Comparison of ENCODE assay signal across 8 mouse cellular contexts in the genomic region with DNA sequence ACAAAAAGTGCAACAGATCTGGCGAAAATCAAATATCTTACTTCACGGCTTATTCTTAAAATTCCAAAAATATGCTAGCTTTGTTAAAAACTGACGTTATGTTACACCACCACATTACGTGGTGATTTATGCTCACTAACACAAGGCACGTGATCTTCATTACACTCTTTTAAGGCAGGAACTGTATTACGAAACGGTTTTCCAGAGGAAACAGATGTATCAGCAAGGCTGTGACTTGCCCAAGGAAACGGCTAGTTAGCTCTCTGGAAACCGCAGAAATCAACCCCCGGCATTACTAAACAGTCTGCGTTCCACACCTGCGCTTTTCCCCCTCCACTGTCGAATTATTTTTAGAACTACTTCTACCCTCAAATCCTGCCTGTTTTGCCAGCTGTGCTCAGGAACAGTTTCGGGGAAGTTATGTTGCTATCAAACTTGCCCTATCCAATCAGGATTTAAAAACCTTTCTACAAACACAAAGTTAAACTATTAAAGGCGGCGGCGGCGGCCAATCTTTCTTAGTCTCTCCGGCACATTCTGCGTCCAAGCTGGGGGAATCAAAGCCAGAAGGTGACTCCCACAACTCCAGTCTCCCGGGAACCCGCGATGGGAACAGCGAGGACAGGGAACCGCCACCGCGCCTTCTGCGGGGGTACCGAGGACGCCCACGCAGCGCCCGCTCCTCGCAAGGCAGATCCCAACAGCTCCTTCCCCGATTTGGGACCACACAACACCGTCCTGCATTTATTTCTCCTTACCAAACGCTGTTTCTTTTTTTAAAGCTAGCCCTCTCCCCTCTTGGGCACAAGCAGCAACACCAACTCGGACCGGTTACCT. TPM values are rescaled to one million over a fixed set of nuclear protein-coding genes. Genes with fewer than 3 reads are reported as not detected.
DNase-seq lines count a peak whose midpoint lies in the region; ATAC-seq and TF ChIP-seq lines count a peak whose summit lies in the region.

No protein-coding gene starts in this region.

- H3K27ac ChIP-seq in forebrain, postnatal 0 days (ENCODE audit: low read depth, low read length): peak overlapping the region; percentile 96
- peak overlapping the region; percentile 98 for H3K27ac ChIP-seq in layer of hippocampus, adult 2 months
- H3K27ac ChIP-seq in neural tube, embryonic 15.5 days (replicated peaks): peak overlapping the region; percentile 99

- peak; percentile 35 for ATAC-seq in forebrain, postnatal 0 days
- peak; percentile 48 for ATAC-seq in neural tube, embryonic 15.5 days (ENCODE audit: low FRiP score)

- peak overlapping the region; percentile 98 for H3K9ac ChIP-seq in forebrain, postnatal 0 days
- H3K9ac ChIP-seq in neural tube, embryonic 15.5 days (replicated peaks): peak overlapping the region; percentile 52

- peak overlapping the region; percentile 93 for H3K4me2 ChIP-seq in forebrain, postnatal 0 days (ENCODE audit: low read depth)
- H3K4me2 ChIP-seq in neural tube, embryonic 15.5 days: peak overlapping the region; percentile 65

- peak overlapping the region; percentile 90 for H3K4me3 ChIP-seq in forebrain, postnatal 0 days (ENCODE audit: low read depth, low read length)
- H3K4me3 ChIP-seq in layer of hippocampus, adult 2 months: peak overlapping the region; percentile 89
- peak overlapping the region; percentile 96 for H3K4me3 ChIP-seq in lung, adult 2 months (replicated peaks; ENCODE audit: extremely low read depth, low read depth, low read length)
- peak overlapping the region; percentile 82 for H3K4me3 ChIP-seq in neural tube, embryonic 15.5 days (replicated peaks)

- DNase-seq in MN1 (ENCODE audit: low spot score): peak; percentile 63
- DNase-seq in cerebellum, adult 18-20 months: peak; percentile 57 to 70
- no peak for DNase-seq in forebrain, postnatal 0 days
- peak; percentile 72 for DNase-seq in heart, postnatal 4 days
- peak; percentile 75 to 78 for DNase-seq in layer of hippocampus, adult 2 months (ENCODE audit: low spot score in 2 of 2)
- peak; percentile 65 for DNase-seq in lung, adult 2 months
- peak; percentile 86 for DNase-seq in thymus, postnatal 0 days (ENCODE audit: low spot score)

- peak; percentile 24; the same call in 1 of the 2 replicates for TF ChIP-seq POLR2A in lung, adult 2 months (IDR thresholded peaks at IDR 0.05; ENCODE audit: borderline replicate concordance, extremely low read depth, low read depth, low read length)

- no peaks in the 10 kb centered on the region for H3K9me3 ChIP-seq in forebrain, postnatal 0 days (ENCODE audit: low read length)
- no peaks in the 10 kb centered on the region for H3K9me3 ChIP-seq in neural tube, embryonic 15.5 days (replicated peaks)

- WGBS in forebrain, postnatal 0 days: under 1% methylated on average over 39 of the region's 39 CpGs
- WGBS in lung, adult 2 months: under 1% methylated on average over 39 of the region's 39 CpGs
- WGBS in neural tube, embryonic 15.5 days: 1% methylated on average over 39 of the region's 39 CpGs

- TF ChIP-seq CTCF in forebrain, postnatal 0 days (IDR thresholded peaks at IDR 0.05; ENCODE audit: low read depth): no peak
- no peak for TF ChIP-seq CTCF in layer of hippocampus, adult 2 months (conservative IDR thresholded peaks at IDR 0.05)
- no peak for TF ChIP-seq CTCF in lung, adult 2 months (IDR thresholded peaks at IDR 0.05; ENCODE audit: insufficient read depth, low read length)

- H3K36me3 ChIP-seq in forebrain, postnatal 0 days (ENCODE audit: insufficient read depth): no peaks in the 10 kb centered on the region
- no peaks in the 10 kb centered on the region for H3K36me3 ChIP-seq in neural tube, embryonic 15.5 days

- peaks cover 9% of the 10 kb centered on the region for H3K4me1 ChIP-seq in forebrain, postnatal 0 days (ENCODE audit: insufficient read depth)
- H3K4me1 ChIP-seq in lung, adult 2 months (ENCODE audit: control insufficient read depth, insufficient read depth, low read length): peaks cover 9% of the 10 kb centered on the region
- H3K4me1 ChIP-seq in neural tube, embryonic 15.5 days: peaks cover 25% of the 10 kb centered on the region

- no peaks in the 10 kb centered on the region for H3K27me3 ChIP-seq in forebrain, postnatal 0 days (ENCODE audit: insufficient read depth, low read length)
- no peaks in the 10 kb centered on the region for H3K27me3 ChIP-seq in neural tube, embryonic 15.5 days (replicated peaks)

RNA-seq across cellular contexts. Expression of gene Kansl1l, which starts 1.2 kb away (rescaled TPM):
- total RNA-seq in forebrain, postnatal 0 days (2014; rRNA removed): 29.9 and 35.2 TPM in 2 replicates
- polyA plus RNA-seq in forebrain, postnatal 0 days (2015; fragmentation: Nextera tagmentation; extraction: Ambion mirVana): 4.6 and 7.4 TPM in 2 replicates
- 10 to 100 TPM; 16.7 to 19.1 TPM for total RNA-seq in heart, postnatal 4 days (2021)
- total RNA-seq in layer of hippocampus, adult 2 months (2021): 10 to 100 TPM; 20.3 TPM
- 2.8 and 3.6 TPM in 2 replicates for polyA plus RNA-seq in lung, adult 2 months (2012; rRNA removed)
- 10.9 and 13.1 TPM in 2 replicates for polyA plus RNA-seq in neural tube, embryonic 15.5 days (2015; fragmentation: Nextera tagmentation; extraction: Ambion mirVana)
- 21.3 and 25.3 TPM in 2 replicates for polyA plus RNA-seq in thymus, postnatal 0 days (2015; fragmentation: Nextera tagmentation; extraction: Ambion mirVana)

RNA-seq across cellular contexts. Expression of gene Acadl, which starts 46.9 kb away (rescaled TPM):
- total RNA-seq in forebrain, postnatal 0 days (2014; rRNA removed): 8.6 and 9.8 TPM in 2 replicates
- 44.9 and 57.3 TPM in 2 replicates for polyA plus RNA-seq in forebrain, postnatal 0 days (2015; fragmentation: Nextera tagmentation; extraction: Ambion mirVana)
- total RNA-seq in heart, postnatal 4 days (2021): 1,000 to 10,000 TPM; 1,242 to 1,246 TPM
- 10 to 100 TPM; 31.7 to 33.0 TPM for total RNA-seq in layer of hippocampus, adult 2 months (2021)
- 18.8 and 34.1 TPM in 2 replicates for polyA plus RNA-seq in lung, adult 2 months (2012; rRNA removed)
- polyA plus RNA-seq in neural tube, embryonic 15.5 days (2015; fragmentation: Nextera tagmentation; extraction: Ambion mirVana): 59.4 and 74.9 TPM in 2 replicates
- polyA plus RNA-seq in thymus, postnatal 0 days (2015; fragmentation: Nextera tagmentation; extraction: Ambion mirVana): 77.5 and 89.0 TPM in 2 replicates
